Mouse (Mus musculus): ENCODE measurements around the gene Lsm14a.
A peak's percentile ranks its signal among the peaks of the same experiment; 100 is the strongest.
"Not testable (repeated sequence)": the region's sequence is repeated elsewhere in the genome, so short reads cannot be mapped to it uniquely, and the experiment has no call there.

Gene Lsm14a

DNA sequence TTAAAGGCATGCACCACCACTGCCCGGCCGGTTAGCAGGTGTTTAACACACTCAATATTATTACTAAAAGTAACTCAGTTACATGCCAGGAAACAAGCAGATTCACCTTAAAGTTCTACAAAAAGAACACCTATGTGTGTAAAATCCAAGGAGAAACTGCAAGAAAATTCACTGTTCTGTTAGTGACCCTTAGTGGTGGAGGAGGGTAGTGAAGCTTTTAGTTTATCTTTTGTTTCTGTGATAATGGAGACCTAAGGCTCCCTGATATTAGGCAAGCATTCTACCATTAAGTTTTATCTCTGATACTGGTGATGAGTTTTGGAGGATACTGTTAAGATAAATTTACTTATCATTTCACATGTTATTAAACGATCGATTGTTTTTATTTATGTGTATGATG is 37.5 kb downstream of the Lsm14a start:
- peak; percentile 23 to 56 for DNase-seq

GRCm38 (mm10) chr7:34351997-34352396 is 41.1 kb downstream of the Lsm14a start:
- DNase-seq, result peak; percentile 20 to 26

GRCm38 (mm10) chr7:34350166-34350565 is 42.9 kb downstream of the Lsm14a start:
- no peak for DNase-seq

DNA sequence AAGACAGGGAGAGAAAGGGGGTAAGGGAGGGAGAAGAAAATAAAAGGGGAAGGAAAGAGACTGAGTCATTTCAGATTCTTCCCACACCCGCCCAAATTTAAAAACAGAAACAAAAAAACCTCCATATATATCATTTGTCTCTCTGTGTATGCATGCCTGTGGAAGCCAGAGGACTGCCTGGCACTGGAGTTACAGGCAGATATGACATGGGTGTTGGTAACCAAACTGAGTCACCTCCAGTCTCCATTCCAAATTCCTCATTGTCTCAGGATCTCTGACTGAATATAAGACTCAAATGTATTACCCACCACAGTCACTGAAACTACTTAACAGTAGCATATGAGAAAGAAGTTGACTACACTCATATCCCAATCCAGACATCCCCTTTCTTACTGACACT is 45.1 kb downstream of the Lsm14a start:
- no peak for DNase-seq

DNA sequence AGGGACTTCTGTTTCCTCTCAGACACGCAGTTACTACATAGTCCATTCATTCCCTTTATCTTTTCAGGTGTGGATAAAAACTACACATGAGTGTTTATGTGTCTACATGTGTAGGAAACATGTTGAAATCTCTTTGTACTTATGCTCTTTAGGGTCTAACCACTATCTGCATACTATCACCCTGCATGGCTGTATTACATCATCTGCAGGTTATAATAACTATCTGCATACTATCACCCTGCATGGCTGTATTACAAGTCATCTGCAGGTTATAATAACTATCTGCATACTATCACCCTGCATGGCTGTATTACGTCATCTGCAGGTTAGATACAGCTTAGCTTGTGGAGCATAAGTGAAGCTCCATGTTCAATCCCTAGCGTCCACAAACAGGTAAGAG is 46.1 kb downstream of the Lsm14a start:
- DNase-seq, result no peak

- no peak for DNase-seq
Measured at GRCm38 (mm10) chr7:34346505-34346904, 46.6 kb downstream of the Lsm14a start.

- no peak for DNase-seq
Measured at GRCm38 (mm10) chr7:34342040-34342793, 50.9 kb downstream of the Lsm14a start.

GRCm38 (mm10) chr7:34340841-34341240 is 52.3 kb downstream of the Lsm14a start:
- no peak for DNase-seq

- no peak for DNase-seq
Measured at GRCm38 (mm10) chr7:34339164-34339489, 54.0 kb downstream of the Lsm14a start.

DNA sequence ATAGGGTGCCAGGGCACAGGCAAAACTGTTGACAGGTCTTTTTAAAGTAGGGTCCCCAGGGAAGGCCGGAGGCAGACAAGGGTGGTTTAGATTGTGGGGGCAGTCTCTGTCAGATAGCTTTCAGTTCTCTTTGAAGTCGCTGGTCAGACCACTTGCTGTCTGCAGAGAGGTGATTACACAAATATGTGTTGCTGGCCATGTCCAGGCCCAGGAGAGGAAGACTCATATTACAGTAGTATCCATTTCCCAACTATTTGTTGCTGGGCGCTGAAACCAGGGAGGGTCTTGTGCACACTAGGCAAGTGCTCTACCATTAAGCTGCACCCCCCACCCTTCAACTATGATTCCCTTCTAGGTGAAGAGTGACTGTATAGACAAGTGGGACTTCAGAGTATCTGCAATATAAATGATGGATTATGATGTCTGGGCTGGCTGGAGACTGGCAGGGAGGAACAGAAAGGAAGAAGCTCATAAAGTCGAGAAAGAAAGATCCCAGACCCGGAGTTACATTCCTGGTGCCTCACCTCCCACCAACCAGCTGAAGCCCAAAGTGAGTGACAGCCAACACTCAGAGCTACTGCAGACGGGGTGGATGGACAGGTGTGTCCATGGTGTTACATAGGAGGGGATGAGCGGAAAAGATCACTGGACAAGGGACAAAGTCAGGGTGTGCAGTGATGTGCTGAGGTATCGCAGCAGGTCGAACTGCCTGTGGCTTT is 54.5 kb downstream of the Lsm14a start:
- DNase-seq, result no peak

DNA sequence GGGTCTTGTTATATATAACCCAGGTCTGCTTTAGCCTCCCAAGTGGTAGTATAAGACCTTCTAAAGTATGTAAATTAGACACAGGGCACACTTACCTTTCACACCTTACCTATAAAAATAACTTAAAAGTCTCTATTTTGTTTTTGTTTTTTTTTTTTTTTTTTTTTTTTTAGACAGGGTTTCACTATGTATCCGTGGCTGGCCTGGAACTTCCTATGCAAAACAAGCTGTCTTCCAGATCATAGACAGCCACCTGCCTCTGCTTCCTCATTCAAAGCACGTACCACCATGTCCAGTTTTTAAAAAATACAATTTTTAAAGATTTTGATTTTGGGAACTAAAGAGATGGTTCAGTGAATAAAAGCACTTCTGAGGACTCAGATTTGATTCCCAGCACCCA is 55.8 kb downstream of the Lsm14a start:
- no peak for DNase-seq

DNA sequence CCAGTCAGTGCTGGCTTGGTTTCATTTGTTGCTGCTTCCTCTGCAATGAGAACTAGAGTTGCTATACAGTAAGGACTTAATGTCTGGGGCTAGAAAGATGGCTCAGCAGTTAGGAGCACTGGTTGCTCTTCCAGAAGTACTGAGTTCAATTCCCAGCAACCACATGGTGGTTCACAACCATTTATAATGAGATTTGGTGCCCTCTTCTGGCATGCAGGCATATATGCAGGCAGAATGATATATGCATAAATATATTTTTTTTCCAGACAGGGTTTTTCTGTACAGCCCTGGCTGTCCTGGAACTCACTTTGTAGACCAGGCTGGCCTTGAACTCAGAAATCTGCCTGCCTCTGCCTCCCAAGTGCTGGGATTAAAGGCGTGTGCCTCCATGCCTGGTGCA is 56.6 kb downstream of the Lsm14a start:
- DNase-seq, result not testable (repeated sequence)

GRCm38 (mm10) chr7:34327493-34327892 is 65.6 kb downstream of the Lsm14a start:
- no peak for DNase-seq

GRCm38 (mm10) chr7:34324857-34325256 is 68.3 kb downstream of the Lsm14a start:
- no peak for DNase-seq

DNA sequence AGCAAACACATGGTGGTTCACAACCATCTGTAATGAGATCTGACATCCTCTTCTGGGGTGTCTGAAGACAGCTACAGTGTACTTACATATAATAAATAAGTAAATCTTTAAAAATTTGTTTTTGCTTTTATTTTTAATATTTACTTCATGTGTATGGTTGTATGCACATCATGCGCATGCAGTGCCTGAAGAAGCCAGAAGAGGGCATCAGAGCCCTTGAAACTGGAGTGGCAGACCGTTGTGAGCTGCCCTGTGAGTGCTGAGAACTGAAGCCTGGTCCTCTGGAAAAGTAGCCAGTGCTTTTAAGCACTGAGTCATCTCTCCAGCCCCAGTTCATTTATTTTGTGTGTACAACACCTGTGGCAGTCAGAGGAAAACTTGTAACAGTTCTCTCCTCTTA is 69.1 kb downstream of the Lsm14a start:
- DNase-seq, result no peak

DNA sequence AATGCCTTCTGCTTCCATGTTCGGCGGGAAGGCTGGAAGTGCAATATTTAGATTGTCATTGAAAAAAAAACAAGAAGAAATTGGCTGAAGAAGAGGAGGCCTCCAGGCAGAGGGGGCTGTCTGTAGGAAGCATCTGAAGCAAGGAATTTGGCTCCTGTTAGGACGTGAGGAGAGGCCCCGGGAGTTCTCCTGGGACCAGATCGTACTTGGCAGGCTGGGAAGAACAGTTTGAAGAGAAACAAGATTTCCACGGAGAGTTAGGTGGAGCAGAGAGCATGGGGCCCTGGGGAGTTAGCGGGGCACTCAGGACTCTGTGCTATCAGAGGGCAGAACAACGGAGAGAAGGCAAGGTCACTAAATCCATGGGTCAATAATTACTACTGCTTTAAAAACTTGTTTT is 69.8 kb downstream of the Lsm14a start:
- no peak for DNase-seq

DNA sequence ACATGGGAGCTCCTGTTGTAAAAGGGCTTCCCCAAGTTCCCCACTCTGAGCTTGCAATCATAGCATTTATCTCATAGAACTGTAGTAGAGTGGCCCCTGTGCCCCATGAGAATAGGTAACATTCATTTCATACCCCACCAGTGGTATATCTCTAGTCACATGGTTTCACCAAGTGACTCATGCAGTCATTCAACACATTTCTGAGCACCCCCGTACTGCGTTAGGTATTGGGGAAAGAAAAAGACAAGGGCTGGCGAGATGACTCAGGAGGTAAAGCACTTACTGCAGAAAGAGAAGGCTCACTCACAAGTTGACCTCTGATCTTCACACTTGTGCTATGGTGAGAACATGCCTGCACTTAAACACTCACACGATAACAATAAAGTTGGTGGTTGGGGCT is 71.2 kb downstream of the Lsm14a start:
- no peak for DNase-seq

- no peak for DNase-seq
Measured at GRCm38 (mm10) chr7:34321119-34321518, 72.0 kb downstream of the Lsm14a start.

GRCm38 (mm10) chr7:34319957-34320356 is 73.2 kb downstream of the Lsm14a start:
- DNase-seq, result peak in 1 of 2 experiments; percentile 24

- DNase-seq, result no peak
Measured at GRCm38 (mm10) chr7:34319123-34319522, 74.0 kb downstream of the Lsm14a start.

GRCm38 (mm10) chr7:34317901-34318476 is 75.1 kb downstream of the Lsm14a start:
- DNase-seq, result peak; percentile 41 to 44

DNA sequence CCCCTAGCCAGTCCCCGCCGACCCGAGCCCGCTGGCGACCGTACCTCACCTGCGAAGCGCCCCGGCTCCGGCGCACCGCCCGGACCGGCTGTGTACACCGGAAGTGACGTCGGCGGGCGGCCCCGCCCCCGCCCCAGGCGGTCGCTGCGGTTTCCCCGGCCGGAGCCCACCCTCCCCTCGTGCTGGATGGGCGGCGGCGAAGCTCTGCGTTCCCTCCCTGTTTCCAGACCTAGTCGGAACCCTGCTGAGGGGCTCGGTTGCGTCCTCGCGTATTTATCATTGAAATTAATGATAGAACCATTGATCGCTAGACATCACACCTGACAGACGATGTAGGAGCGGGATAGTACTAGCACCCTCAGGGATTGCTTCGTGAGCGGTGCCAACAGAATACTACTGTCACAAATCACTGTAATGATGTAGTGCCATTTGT is 79.7 kb downstream of the Lsm14a start, which contains the start of gene 4931406P16Rik:
TSS of gene 4931406P16Rik (minus strand) at position 109 of the 433 bp plus-strand sequence.
- peak; percentile 96 to 97 for DNase-seq

DNA sequence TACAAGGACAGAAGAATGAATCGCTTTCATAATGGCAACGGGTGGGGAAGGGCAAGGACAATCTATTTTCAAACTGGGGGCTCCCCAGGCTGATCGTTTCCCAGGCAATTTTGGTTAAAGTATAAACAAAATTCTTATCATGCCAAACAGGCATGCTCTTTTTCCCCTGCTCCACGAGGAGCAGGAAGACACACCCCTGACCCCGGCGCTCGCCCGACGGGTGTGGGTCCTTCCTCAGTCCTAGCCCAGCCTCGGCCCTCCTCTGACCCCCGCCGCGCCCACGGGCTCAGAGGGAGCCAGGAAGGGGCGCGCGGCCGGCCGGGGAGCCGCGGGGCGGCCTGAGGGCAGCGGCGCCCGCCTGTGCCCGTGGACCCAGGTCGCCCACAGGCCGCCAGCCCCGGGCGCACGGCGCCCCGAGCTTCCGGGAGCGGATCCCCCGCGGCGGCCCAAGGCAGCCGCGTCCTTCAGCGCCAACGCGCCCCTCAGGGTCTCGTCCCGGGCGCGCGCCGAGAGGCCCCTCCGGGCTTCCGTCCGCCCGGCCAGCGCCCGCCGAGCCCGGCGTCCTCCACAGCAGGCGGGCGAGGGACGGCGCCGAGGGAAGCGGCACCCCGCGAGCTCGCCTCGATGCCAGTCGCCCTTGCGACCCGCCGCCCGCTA is 80.2 kb downstream of the Lsm14a start:
- peak; percentile 60 to 67 for DNase-seq
